Mouse (Mus musculus): ENCODE measurements around the gene 4930519G04Rik.
"Not testable (repeated sequence)": the region's sequence is repeated elsewhere in the genome, so short reads cannot be mapped to it uniquely, and the experiment has no call there.

Gene 4930519G04Rik

GRCm38 (mm10) chr5:114853364-114853763 is at the start of gene 4930519G04Rik:
Gene 4930519G04Rik (plus strand): TSS chr5:114853664.
- not testable (repeated sequence) for DNase-seq (ENCODE audit: low spot score in 2 of 2)

- DNase-seq (ENCODE audit: low spot score in 2 of 2), result no peak
Measured at GRCm38 (mm10) chr5:114804335-114804734, 49.1 kb upstream of the 4930519G04Rik start.

- no peak for DNase-seq (ENCODE audit: low spot score in 2 of 2)
Measured at GRCm38 (mm10) chr5:114804958-114805357, 48.5 kb upstream of the 4930519G04Rik start.

DNA sequence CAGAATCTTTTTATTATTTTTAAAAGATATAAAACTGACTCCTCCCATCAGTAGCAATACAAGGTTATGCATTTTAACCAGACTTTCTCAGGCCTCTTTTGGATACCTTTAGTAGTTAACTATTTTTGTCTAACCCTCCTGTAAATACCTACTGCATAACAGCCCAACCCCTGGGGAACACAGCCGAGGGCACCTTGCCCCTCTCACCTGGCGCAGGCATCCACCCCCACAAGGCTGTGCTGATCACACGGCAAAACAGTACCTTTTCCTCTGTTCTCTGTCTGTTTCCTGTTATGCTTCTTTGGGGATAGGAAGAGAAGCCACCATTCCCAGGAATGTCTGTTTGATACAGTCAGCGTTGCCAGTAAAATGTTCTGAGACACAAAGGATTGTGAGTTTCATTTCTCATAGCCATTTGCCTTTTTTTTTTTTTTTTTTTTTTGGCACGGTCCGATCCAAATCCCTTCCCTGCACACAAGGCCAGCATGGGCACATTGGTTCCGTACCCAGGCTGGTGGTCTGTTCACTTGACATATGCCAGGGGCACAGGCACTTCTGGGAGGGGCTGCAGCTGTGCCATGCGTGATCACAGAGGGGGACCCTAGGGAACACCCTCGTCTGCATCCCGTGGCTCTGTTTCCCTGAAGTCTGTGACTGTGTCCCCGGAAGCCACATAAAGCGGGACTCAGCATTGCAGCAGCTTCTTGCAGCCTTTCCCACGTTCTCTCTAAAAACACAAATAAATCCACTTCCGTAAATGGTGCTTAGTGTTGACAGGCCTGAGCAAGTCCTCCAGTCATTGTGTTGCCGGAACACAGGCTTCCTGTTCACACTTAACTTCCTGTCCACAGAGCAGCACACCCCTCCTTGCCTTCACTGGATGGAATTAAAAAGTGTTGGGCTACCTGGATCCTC is 47.8 kb upstream of the 4930519G04Rik start:
- no peak for DNase-seq (ENCODE audit: low spot score in 2 of 2)

GRCm38 (mm10) chr5:114806636-114807035 is 46.8 kb upstream of the 4930519G04Rik start:
- DNase-seq (ENCODE audit: low spot score in 2 of 2), result no peak

DNA sequence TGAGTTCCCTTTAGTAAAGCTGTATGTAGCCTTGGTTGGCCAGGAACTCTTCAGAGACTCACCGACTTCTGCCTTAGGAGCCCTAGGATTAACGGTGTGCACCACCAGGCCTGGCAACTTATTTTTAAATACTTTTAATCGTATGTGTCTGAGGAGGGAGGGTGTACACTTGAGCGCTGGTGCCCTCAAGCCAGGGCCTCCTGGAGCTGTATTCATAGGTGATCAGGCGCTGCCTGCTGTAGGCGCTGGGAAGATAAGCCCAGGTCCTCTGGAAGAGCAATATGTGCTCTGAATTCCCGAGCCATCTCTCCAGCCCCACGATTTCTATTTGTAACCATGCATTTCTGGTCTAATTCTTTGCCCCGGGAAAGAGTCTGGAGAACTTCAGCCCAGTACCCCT is 46.4 kb upstream of the 4930519G04Rik start:
- DNase-seq (ENCODE audit: low spot score in 2 of 2), result no peak

GRCm38 (mm10) chr5:114807468-114807867 is 46.0 kb upstream of the 4930519G04Rik start:
- DNase-seq (ENCODE audit: low spot score in 2 of 2), result no peak

- DNase-seq (ENCODE audit: low spot score in 2 of 2), result no peak
Measured at GRCm38 (mm10) chr5:114807893-114808292, 45.6 kb upstream of the 4930519G04Rik start.

- DNase-seq (ENCODE audit: low spot score in 2 of 2), result no peak
Measured at GRCm38 (mm10) chr5:114808385-114808784, 45.1 kb upstream of the 4930519G04Rik start.

DNA sequence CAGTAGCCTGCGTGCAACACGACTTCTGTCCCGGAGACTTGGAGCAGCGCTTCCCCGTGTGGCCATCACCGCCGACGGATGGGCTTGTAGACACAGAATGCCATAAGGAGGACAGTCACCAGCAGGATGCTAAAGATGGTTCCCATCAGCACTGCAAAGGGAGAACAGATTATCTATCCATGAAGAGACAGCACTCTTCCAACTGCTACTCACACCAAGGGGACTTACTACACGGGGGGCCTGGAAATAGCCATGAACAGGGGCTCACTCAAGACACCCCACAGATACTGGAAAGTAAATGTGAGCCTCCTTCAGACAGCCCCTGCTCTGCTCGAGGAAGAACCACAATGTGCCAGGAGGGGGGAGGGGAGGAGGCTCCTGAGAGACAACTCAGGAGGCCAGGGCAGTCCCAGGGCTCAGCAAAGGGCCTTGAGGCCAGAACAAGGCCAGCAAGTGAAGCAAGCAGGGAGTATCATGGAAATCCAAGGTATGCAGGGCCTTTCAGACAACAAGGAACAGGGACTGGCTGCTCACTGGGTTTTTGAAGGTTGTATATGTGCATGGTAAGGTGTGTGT is 44.2 kb upstream of the 4930519G04Rik start:
- no peak for DNase-seq (ENCODE audit: low spot score in 2 of 2)

DNA sequence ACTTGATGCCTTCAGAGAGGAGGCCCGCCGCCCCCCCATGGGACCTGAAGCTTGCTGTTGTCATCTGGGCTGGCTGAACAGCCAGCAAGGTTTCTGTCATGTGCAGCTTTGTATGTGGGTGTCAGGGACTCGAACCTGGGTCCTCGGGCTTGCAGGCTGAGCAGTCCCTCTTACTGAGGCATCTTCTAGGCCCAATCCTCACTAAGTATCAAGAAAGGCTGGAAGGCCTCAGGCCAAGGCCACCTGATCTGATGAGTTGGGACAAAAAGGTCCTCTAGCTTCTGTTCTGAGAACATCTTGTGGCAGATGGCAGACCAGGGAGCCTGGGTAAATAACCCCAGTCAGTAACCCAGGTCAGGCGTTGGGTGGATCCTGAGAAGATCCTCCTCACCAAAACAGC is 43.6 kb upstream of the 4930519G04Rik start:
- no peak for DNase-seq (ENCODE audit: low spot score in 2 of 2)

DNA sequence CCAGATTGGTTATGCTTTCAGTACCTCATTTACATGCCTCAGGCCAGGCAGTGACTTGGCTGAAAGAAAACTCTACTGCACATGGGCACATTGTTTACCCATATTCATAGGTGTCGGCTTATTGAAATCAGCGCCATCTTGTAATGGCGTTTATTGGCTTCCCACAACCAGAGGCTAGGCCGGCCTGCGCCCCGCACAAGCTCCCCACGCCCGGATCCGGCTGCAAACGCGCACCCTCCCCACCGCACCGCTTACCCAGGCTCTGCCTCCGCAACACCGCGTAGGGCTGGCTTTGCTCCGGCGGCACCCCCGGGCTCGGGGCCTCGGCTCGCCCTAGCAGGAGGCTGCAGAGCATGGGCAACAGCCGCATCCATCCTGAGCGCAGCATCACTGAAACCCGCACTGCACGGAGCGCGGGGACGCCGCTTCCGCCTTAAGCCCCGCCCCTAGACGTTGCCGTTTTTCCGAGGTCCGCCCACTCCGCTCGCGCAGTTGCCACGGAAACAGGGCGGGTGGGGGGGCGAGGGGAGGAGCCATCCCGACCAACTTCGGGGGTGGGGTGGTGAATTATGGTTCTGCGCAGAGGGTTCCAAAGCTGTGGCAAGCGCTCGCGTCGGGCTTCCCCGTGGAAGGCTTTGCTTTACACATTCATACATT is 39.8 kb upstream of the 4930519G04Rik start:
- peak; percentile 80 to 87 for DNase-seq (ENCODE audit: low spot score in 2 of 2)

DNA sequence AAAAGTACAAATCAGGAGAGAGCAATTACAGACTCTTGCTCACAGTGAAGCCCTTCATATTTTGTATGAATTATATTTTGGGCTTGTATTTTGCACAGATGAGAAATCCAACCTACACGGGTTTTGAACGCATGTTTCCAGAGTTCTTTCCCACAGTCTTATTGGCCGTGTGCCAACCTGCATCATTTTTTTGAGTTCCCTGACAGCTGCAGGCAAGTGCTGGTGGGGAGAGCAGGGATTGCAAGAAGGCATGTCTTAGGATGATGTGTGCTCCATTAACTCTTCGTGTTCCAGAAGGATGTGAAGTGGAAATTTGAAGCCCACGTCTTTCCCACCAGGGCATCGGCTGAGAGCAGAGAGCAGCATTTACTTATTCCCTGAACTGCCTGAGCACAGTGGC is 36.9 kb upstream of the 4930519G04Rik start:
- no peak for DNase-seq (ENCODE audit: low spot score in 2 of 2)

DNA sequence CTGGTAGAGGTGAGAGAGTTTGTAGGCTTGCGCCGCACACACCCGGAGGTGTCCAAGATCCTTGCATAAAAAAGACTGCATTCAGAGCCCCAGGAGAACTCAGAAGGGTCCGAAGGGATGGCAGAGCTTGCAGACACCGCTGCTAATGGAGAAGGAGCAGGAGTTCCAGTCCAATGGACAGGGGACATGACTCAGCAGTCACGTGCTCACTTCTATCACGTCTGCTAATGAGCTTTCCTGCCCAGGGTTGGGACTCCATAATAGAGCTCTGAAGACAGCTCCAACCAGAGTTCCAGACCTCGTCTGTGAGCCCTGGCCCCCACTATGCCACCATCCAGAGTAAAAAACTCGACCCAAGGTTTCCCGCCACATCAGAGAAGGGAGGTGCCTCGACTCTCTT is 35.3 kb upstream of the 4930519G04Rik start:
- DNase-seq (ENCODE audit: low spot score in 2 of 2), result no peak

DNA sequence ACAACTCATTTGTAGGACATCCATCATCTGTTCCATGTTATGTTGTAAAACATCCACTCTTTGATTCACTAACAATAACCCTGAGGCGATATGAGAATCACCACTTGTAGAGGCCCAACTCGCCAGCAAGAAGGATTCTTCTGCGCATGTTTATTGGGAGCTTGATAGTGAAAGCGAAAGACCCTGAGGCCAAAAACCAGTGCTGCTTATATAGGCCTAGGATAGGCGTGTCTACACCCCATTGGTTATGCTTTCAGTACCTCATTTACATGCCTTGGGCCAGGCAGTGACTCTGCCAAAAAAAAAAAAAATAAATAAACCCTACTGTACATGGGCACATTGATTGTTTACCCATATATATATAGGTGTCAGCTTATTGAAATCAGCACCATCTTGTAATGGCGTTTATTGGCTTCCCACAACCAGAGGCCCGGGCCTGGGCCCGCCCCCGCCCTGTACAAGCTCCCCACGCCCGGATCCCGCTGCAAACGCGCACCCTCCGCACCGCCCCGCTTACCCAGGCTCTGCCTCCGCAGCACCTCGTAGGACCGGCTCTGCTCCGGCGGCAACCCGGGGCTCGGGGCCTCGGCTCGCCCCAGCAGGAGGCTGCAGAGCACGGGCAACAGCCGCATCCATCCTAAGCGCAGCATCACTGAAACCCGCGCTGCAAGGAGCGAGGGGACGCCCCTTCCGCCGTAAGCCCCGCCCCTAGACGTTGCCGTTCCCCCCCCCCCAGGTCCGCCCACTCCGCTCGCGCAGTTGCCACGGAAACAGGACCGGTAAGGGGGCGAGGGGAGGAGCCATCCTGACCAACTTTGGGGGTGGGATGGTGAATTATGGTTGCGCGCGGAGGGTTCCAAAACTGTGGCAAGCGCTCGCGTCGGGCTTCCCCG is 30.4 kb upstream of the 4930519G04Rik start, which contains the start of gene 1500011B03Rik:
Gene 1500011B03Rik, minus strand, starts transcription at position 673 of the 893 bp plus-strand sequence.
- peak; percentile 62 to 71 for DNase-seq (ENCODE audit: low spot score in 2 of 2)

DNA sequence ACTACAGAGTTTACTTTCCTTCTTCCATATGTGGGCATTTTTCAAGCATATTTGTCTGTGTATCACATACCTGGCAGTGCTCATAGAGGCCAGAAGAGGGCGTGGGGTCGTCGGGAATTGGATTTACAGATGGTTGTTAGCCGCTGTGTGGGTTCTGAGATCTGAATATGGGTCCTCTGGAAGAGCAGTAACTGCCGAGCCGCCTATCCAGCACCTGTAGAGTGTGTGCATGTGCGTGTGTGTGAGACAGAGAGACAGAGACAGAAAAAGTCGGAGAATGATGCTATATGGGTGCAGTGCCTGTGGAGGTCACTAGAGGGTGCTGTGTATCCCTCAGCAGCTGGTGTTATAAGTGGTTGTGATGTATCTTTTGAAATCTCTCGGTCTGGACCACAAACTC is 29.3 kb upstream of the 4930519G04Rik start:
- DNase-seq (ENCODE audit: low spot score in 2 of 2), result no peak

- DNase-seq (ENCODE audit: low spot score in 2 of 2), result no peak
Measured at GRCm38 (mm10) chr5:114825978-114826691, 27.3 kb upstream of the 4930519G04Rik start.

DNA sequence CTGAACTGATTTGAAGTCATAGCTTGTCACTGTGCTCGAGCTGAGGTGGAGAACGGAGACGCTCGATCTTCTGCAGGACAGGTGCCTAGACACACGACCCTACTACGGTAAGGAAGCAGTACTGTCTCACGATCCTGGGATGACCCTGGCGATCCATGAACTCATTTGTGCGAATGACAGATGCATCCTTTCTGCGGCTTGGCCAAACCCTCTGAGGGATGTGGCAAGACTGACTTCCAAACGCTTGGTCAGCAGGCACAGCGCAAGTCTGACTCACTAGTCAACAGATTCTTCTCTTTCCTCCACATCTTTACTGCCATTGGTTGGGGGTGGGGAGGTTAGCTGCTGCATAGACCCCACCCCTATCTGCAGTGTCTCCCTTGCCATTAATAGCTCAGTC is 26.0 kb upstream of the 4930519G04Rik start:
- no peak for DNase-seq (ENCODE audit: low spot score in 2 of 2)

- no peak for DNase-seq (ENCODE audit: low spot score in 2 of 2)
Measured at GRCm38 (mm10) chr5:114829740-114830139, 23.7 kb upstream of the 4930519G04Rik start.

DNA sequence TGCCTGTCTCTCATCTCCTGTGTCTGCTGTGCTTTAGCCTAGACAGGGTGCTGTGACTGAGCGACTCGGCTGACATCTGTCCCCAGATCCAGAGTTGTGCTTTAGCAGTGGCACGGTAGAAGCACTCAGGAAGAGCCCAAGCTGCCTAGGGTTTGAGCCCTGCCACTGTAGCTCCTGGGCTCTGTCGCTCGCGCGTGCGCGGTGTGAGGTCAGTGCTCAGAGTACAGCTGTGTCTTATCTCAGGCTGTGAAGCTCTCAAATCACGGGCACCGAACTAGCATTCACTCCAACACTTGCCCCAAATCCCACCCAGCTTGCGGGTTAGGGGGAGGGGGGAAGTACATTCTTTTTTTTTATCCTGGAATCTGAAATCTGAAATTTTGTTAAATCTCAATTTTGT is 16.6 kb upstream of the 4930519G04Rik start:
- no peak for DNase-seq (ENCODE audit: low spot score in 2 of 2)

DNA sequence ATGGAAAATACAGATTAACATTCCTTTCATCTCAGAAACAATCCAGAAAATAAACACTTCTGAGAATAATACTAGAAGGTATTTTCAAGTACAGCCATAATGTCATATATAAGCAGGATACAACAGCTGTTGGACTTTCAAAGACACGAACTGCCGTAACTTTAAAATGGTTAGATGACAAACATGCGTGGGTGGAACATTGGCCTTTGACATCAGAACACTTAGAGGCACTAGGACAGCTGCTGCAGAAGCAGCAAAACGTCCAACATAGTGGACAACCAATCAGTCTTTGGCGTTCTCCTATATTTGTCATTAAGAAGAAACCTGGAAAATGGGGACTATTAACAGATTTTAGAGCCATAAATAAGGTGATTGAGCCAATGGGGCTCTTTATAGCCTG is 13.0 kb upstream of the 4930519G04Rik start:
- DNase-seq (ENCODE audit: low spot score in 2 of 2), result not testable (repeated sequence)
